Comparison of ENCODE assay signal across 31 mouse cellular contexts in the genomic region with DNA sequence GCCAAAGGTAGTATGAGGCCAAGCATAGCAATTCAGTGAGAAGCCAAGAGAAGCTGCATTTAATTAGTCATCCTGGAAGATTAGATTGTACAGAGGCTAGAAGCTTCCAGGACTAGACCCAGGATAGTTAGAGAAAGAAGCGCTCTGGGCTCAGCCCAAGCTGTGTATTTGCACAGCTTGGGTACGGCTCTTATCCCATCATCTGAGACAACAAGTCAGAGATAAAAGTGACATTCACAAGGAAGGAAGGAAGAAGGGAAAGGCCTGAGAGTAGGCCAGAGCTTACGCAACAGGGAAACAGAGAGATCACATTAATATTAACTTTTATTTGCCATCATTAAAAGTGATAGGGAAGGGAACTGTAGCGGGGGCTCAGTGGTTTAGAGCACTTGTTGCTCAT. TPM values are rescaled to one million over a fixed set of nuclear protein-coding genes. Genes with fewer than 3 reads are reported as not detected.
DNase-seq lines count a peak whose midpoint lies in the region; ATAC-seq and TF ChIP-seq lines count a peak whose summit lies in the region.
"Had no signal": no experiment of that assay in that cellular context is flagged by ENCODE, and none has a peak within 500 bp of the region (broad histone marks: within the 10 kb centered on the region; RNA-seq: fewer than 3 reads in every experiment).

No protein-coding gene starts in this region.

- peak; percentile 45 for ATAC-seq in forebrain, postnatal 0 days
- no peak for ATAC-seq in forebrain, embryonic 12.5 days (ENCODE audit: low FRiP score)
- no peak for ATAC-seq in liver, embryonic 11.5 days (replicated peaks; ENCODE audit: low FRiP score)
- ATAC-seq in intestine, embryonic 16.5 days: peak; percentile 81
- ATAC-seq: activated CD4-positive, CD25-positive, alpha-beta regulatory T cell, adult 4 months; CD4-positive, CD25-positive, alpha-beta regulatory T cell, adult 4 months; forebrain, embryonic 13.5 days had no signal

- H3K4me1 ChIP-seq in forebrain, postnatal 0 days (ENCODE audit: insufficient read depth): no peaks in the 10 kb centered on the region
- no peaks in the 10 kb centered on the region for H3K4me1 ChIP-seq in forebrain, embryonic 12.5 days
- no peaks in the 10 kb centered on the region for H3K4me1 ChIP-seq in liver, adult 2 months (ENCODE audit: control insufficient read depth, insufficient read depth, low read length)
- H3K4me1 ChIP-seq in liver, embryonic 11.5 days (replicated peaks; ENCODE audit: control insufficient read depth, insufficient read depth, low read length): no peaks in the 10 kb centered on the region
- no peaks in the 10 kb centered on the region for H3K4me1 ChIP-seq in intestine, embryonic 16.5 days (ENCODE audit: control insufficient read depth, insufficient read depth, low read length)
- H3K4me1 ChIP-seq: forebrain, embryonic 13.5 days; hindbrain, embryonic 12.5 days; hindbrain, embryonic 15.5 days had no signal

- H3K4me3 ChIP-seq in forebrain, postnatal 0 days (ENCODE audit: low read depth, low read length): no peak overlapping the region
- H3K4me3 ChIP-seq in forebrain, embryonic 12.5 days (replicated peaks): no peak overlapping the region
- no peak overlapping the region for H3K4me3 ChIP-seq in liver, adult 2 months (ENCODE audit: insufficient read depth, low read depth, low read length)
- no peak overlapping the region for H3K4me3 ChIP-seq in liver, embryonic 11.5 days (ENCODE audit: low read depth, low read length)
- no peak overlapping the region for H3K4me3 ChIP-seq in intestine, embryonic 16.5 days (ENCODE audit: low read length)
- H3K4me3 ChIP-seq: forebrain, embryonic 13.5 days; hindbrain, embryonic 12.5 days; hindbrain, embryonic 15.5 days had no signal

- H3K27ac ChIP-seq in forebrain, postnatal 0 days (ENCODE audit: low read depth, low read length): no peak overlapping the region
- H3K27ac ChIP-seq in forebrain, embryonic 12.5 days: no peak overlapping the region
- no peak overlapping the region for H3K27ac ChIP-seq in liver, adult 2 months (replicated peaks; ENCODE audit: insufficient read depth, low read depth, low read length)
- no peak overlapping the region for H3K27ac ChIP-seq in liver, embryonic 11.5 days (ENCODE audit: low read depth, low read length)
- no peak overlapping the region for H3K27ac ChIP-seq in intestine, embryonic 16.5 days (ENCODE audit: low read length)
- H3K27ac ChIP-seq: forebrain, embryonic 13.5 days; hindbrain, embryonic 12.5 days; hindbrain, embryonic 15.5 days had no signal

- no peak overlapping the region for H3K4me2 ChIP-seq in forebrain, postnatal 0 days (ENCODE audit: low read depth)
- no peak overlapping the region for H3K4me2 ChIP-seq in forebrain, embryonic 12.5 days
- H3K4me2 ChIP-seq in liver, embryonic 11.5 days: no peak overlapping the region
- no peak overlapping the region for H3K4me2 ChIP-seq in intestine, embryonic 16.5 days (ENCODE audit: low read depth, low read length)
- H3K4me2 ChIP-seq: forebrain, embryonic 13.5 days; heart, embryonic 11.5 days; hindbrain, embryonic 12.5 days; hindbrain, embryonic 15.5 days had no signal

- TF ChIP-seq CTCF in forebrain, postnatal 0 days (IDR thresholded peaks at IDR 0.05; ENCODE audit: low read depth): no peak
- no peak for TF ChIP-seq CTCF in liver, adult 2 months (IDR thresholded peaks at IDR 0.05; ENCODE audit: low read depth, low read length)

- TF ChIP-seq POLR2A in liver, adult 2 months (IDR thresholded peaks at IDR 0.05; ENCODE audit: extremely low read depth, insufficient read depth, low read length): no peak

- no peak for DNase-seq in forebrain, postnatal 0 days
- DNase-seq in liver, adult 2 months (ENCODE audit: extremely low read depth, low read depth, low spot score): peak; percentile 6
- DNase-seq in liver, embryonic 11.5 days (ENCODE audit: low spot score): no peak
- DNase-seq in kidney, postnatal 25 days: no peak
- no peak for DNase-seq in thymus, postnatal 25 days
- DNase-seq: adrenal gland, adult 8-10 months; adrenal gland, postnatal 25 days; cerebellum, adult 18-20 months; cerebellum, adult 9-10 months; cerebellum, postnatal 14 days; gastrocnemius, postnatal 10 days; heart, adult 11 months had no signal

- WGBS in forebrain, postnatal 0 days: 82% methylated on average over 4 of the region's 4 CpGs
- 93% methylated on average over 4 of the region's 4 CpGs for WGBS in forebrain, embryonic 12.5 days
- 70% methylated on average over 4 of the region's 4 CpGs for WGBS in liver, adult 2 months
- 77% methylated on average over 4 of the region's 4 CpGs for WGBS in liver, embryonic 11.5 days
- WGBS in intestine, embryonic 16.5 days: 59% methylated on average over 4 of the region's 4 CpGs

- H3K36me3 ChIP-seq in forebrain, postnatal 0 days (ENCODE audit: insufficient read depth): 0 out of 2 replicates have a peak, but pooled peaks cover 3% of the 10 kb centered on the region
- no peaks in the 10 kb centered on the region for H3K36me3 ChIP-seq in forebrain, embryonic 12.5 days (replicated peaks)
- H3K36me3 ChIP-seq in liver, adult 2 months (ENCODE audit: control insufficient read depth, insufficient read depth, low read length): no peaks in the 10 kb centered on the region
- no peaks in the 10 kb centered on the region for H3K36me3 ChIP-seq in liver, embryonic 11.5 days (ENCODE audit: control insufficient read depth, insufficient read depth, low read length)
- no peaks in the 10 kb centered on the region for H3K36me3 ChIP-seq in intestine, embryonic 16.5 days (ENCODE audit: control insufficient read depth, insufficient read depth, low read length)
- H3K36me3 ChIP-seq: hindbrain, embryonic 12.5 days; hindbrain, embryonic 15.5 days had no signal

- H3K27me3 ChIP-seq in forebrain, postnatal 0 days (ENCODE audit: insufficient read depth, low read length): no peaks in the 10 kb centered on the region
- no peaks in the 10 kb centered on the region for H3K27me3 ChIP-seq in forebrain, embryonic 12.5 days
- H3K27me3 ChIP-seq in liver, adult 2 months (ENCODE audit: control insufficient read depth, insufficient read depth, low read length): no peaks in the 10 kb centered on the region
- H3K27me3 ChIP-seq in liver, embryonic 11.5 days (replicated peaks; ENCODE audit: control insufficient read depth, insufficient read depth, low read length): no peaks in the 10 kb centered on the region
- no peaks in the 10 kb centered on the region for H3K27me3 ChIP-seq in intestine, embryonic 16.5 days (replicated peaks; ENCODE audit: control insufficient read depth, insufficient read depth, low read length)
- H3K27me3 ChIP-seq: forebrain, embryonic 13.5 days; hindbrain, embryonic 12.5 days; hindbrain, embryonic 15.5 days had no signal

- no peak overlapping the region for H3K9ac ChIP-seq in forebrain, postnatal 0 days
- H3K9ac ChIP-seq in forebrain, embryonic 12.5 days: no peak overlapping the region
- no peak overlapping the region for H3K9ac ChIP-seq in liver, adult 2 months (ENCODE audit: low read depth, low read length)
- H3K9ac ChIP-seq in liver, embryonic 11.5 days (ENCODE audit: low read depth, low read length): no peak overlapping the region
- no peak overlapping the region for H3K9ac ChIP-seq in intestine, embryonic 16.5 days (ENCODE audit: low read depth, low read length)
- H3K9ac ChIP-seq: forebrain, embryonic 13.5 days; hindbrain, embryonic 12.5 days; hindbrain, embryonic 15.5 days had no signal

- H3K9me3 ChIP-seq in forebrain, postnatal 0 days (ENCODE audit: low read length): no peaks in the 10 kb centered on the region
- H3K9me3 ChIP-seq in forebrain, embryonic 12.5 days: no peaks in the 10 kb centered on the region
- no peaks in the 10 kb centered on the region for H3K9me3 ChIP-seq in liver, embryonic 11.5 days (ENCODE audit: control insufficient read depth, low read length)
- H3K9me3 ChIP-seq in intestine, embryonic 16.5 days (ENCODE audit: control insufficient read depth, low read length): no peaks in the 10 kb centered on the region
- H3K9me3 ChIP-seq: forebrain, embryonic 13.5 days; hindbrain, embryonic 12.5 days; hindbrain, embryonic 15.5 days had no signal

- H3K79me2 ChIP-seq in liver, adult 2 months (ENCODE audit: control insufficient read depth, insufficient read depth, low read length): no peaks in the 10 kb centered on the region; the same call in 1 of the 2 replicates

RNA-seq across cellular contexts. Expression of a gene that starts 10.2 kb away (rescaled TPM):
- 51.8 and 52.5 TPM in 2 replicates for total RNA-seq in forebrain, postnatal 0 days (2014; rRNA removed)
- 19.1 and 26.3 TPM in 2 replicates for polyA plus RNA-seq in forebrain, postnatal 0 days (2015; fragmentation: Nextera tagmentation; extraction: Ambion mirVana)
- 10.9 and 13.2 TPM in 2 replicates for polyA plus RNA-seq in forebrain, embryonic 12.5 days (2016; fragmentation: Nextera tagmentation; extraction: Ambion mirVana)
- 2.1 and 3.4 TPM in 2 replicates for total RNA-seq in liver, adult 2 months (2014; rRNA removed)
- 0.33 and 0.37 TPM in 2 replicates for polyA plus RNA-seq in liver, adult 2 months (2012; rRNA removed)
- 2.5 and 2.6 TPM in 2 replicates for polyA plus RNA-seq in liver, embryonic 11.5 days (2014; fragmentation: Nextera tagmentation; extraction: Ambion mirVana)
- 2.7 and 2.8 TPM in 2 replicates for polyA plus RNA-seq in intestine, embryonic 16.5 days (2015; fragmentation: Nextera tagmentation; extraction: Ambion mirVana)

RNA-seq across cellular contexts. Expression of a gene that starts 16.6 kb away (rescaled TPM):
- not detected in 2 replicates for total RNA-seq in forebrain, postnatal 0 days (2014; rRNA removed)
- 0.05 TPM in 1 of 2 replicates, not detected in the other for polyA plus RNA-seq in forebrain, postnatal 0 days (2015; fragmentation: Nextera tagmentation; extraction: Ambion mirVana)
- not detected in 2 replicates for polyA plus RNA-seq in forebrain, embryonic 12.5 days (2016; fragmentation: Nextera tagmentation; extraction: Ambion mirVana)
- not detected in 2 replicates for total RNA-seq in liver, adult 2 months (2014; rRNA removed)
- not detected in 2 replicates for polyA plus RNA-seq in liver, adult 2 months (2012; rRNA removed)
- not detected in 2 replicates for polyA plus RNA-seq in liver, embryonic 11.5 days (2014; fragmentation: Nextera tagmentation; extraction: Ambion mirVana)
- polyA plus RNA-seq in intestine, embryonic 16.5 days (2015; fragmentation: Nextera tagmentation; extraction: Ambion mirVana): not detected in 2 replicates
- total RNA-seq: adrenal gland, adult 8-10 months; adrenal gland, postnatal 25 days; gastrocnemius, adult 18-20 months; gastrocnemius, postnatal 10 days; gastrocnemius, postnatal 4 days; heart, adult 8-10 months; heart, postnatal 25 days; hematopoietic stem cell, adult 5-6 weeks had no signal
- polyA plus RNA-seq: activated CD4-positive, CD25-positive, alpha-beta regulatory T cell, adult 4 months; C2C12; CD4-positive, CD25-positive, alpha-beta regulatory T cell, adult 4 months; embryonic facial prominence, embryonic 11.5 days; embryonic facial prominence, embryonic 14.5 days; forebrain, embryonic 13.5 days; heart, embryonic 11.5 days; heart, embryonic 14.5 days; heart, postnatal 0 days; hindbrain, embryonic 12.5 days; hindbrain, embryonic 15.5 days; intestine, embryonic 14.5 days had no signal

RNA-seq across cellular contexts. Expression of a gene that starts 45.4 kb away (rescaled TPM):
- total RNA-seq in forebrain, postnatal 0 days (2014; rRNA removed): 12.9 and 15.4 TPM in 2 replicates
- polyA plus RNA-seq in forebrain, postnatal 0 days (2015; fragmentation: Nextera tagmentation; extraction: Ambion mirVana): 18.0 and 20.2 TPM in 2 replicates
- 0.56 and 0.98 TPM in 2 replicates for polyA plus RNA-seq in forebrain, embryonic 12.5 days (2016; fragmentation: Nextera tagmentation; extraction: Ambion mirVana)
- 0.65 TPM in 1 of 2 replicates, not detected in the other for total RNA-seq in liver, adult 2 months (2014; rRNA removed)
- not detected in 2 replicates for polyA plus RNA-seq in liver, adult 2 months (2012; rRNA removed)
- 0.29 and 0.48 TPM in 2 replicates for polyA plus RNA-seq in liver, embryonic 11.5 days (2014; fragmentation: Nextera tagmentation; extraction: Ambion mirVana)
- 0.21 and 0.50 TPM in 2 replicates for polyA plus RNA-seq in intestine, embryonic 16.5 days (2015; fragmentation: Nextera tagmentation; extraction: Ambion mirVana)
- total RNA-seq: hematopoietic stem cell, adult 5-6 weeks had no signal
- polyA plus RNA-seq: C2C12 had no signal

RNA-seq across cellular contexts. Expression of a gene that starts 59.4 kb away (rescaled TPM):
- total RNA-seq in forebrain, postnatal 0 days (2014; rRNA removed): 0.15 and 0.29 TPM in 2 replicates
- polyA plus RNA-seq in forebrain, postnatal 0 days (2015; fragmentation: Nextera tagmentation; extraction: Ambion mirVana): 0.09 and 0.21 TPM in 2 replicates
- 0.32 and 0.49 TPM in 2 replicates for polyA plus RNA-seq in forebrain, embryonic 12.5 days (2016; fragmentation: Nextera tagmentation; extraction: Ambion mirVana)
- total RNA-seq in liver, adult 2 months (2014; rRNA removed): 0.18 and 0.34 TPM in 2 replicates
- polyA plus RNA-seq in liver, adult 2 months (2012; rRNA removed): 0.04 TPM in 1 of 2 replicates, not detected in the other
- 0.27 and 0.44 TPM in 2 replicates for polyA plus RNA-seq in liver, embryonic 11.5 days (2014; fragmentation: Nextera tagmentation; extraction: Ambion mirVana)
- 0.16 and 0.38 TPM in 2 replicates for polyA plus RNA-seq in intestine, embryonic 16.5 days (2015; fragmentation: Nextera tagmentation; extraction: Ambion mirVana)
- total RNA-seq: adrenal gland, postnatal 25 days; gastrocnemius, adult 18-20 months; hematopoietic stem cell, adult 5-6 weeks had no signal

Comparison
In these comparisons a context has a peak if more than half of its experiments do, and no peak if none do; other contexts are left out.
1. ATAC-seq: peak in forebrain, postnatal 0 days (single experiment) and intestine, embryonic 16.5 days (single experiment); none in forebrain, embryonic 12.5 days (single experiment) and liver, embryonic 11.5 days (single experiment).